Mouse (Mus musculus) forebrain, embryonic 14.5 days (tissue): ENCODE data around the gene Acat3. TPM values are rescaled to one million over a fixed set of nuclear protein-coding genes. Genes with fewer than 3 reads are reported as not detected.
A peak's percentile ranks its signal among the peaks of the same experiment; 100 is the strongest.

ENCODE experiments used
- ATAC-seq: fragments of 200-750 bp; cut with Nextera tagmentation; 2 replicates; pipeline ENCODE4 v1.8.0; 2017; ENCODE audit warnings: mild to moderate bottlenecking, moderate library complexity
- DNase-seq: peaks from one replicate; pipeline ENCODE4 v3.0.0-alpha.2; 2015; ENCODE audit warnings: low spot score
- H3K27ac ChIP-seq: fragments of 300-500 bp; sonication (generic); 2 replicates; pipeline ENCODE4 v1.5.1; 2014; ENCODE audit warnings: low read depth, mild to moderate bottlenecking, control low read depth, low read length, moderate library complexity
- H3K27me3 ChIP-seq: fragments of 300-500 bp; sonication (generic); replicated peaks from 2 replicates; pipeline ENCODE4 v1.6.1; 2014; ENCODE audit warnings: low read length, control low read depth, mixed read lengths; ENCODE audit not compliant: control insufficient read depth, insufficient read depth
- H3K36me3 ChIP-seq: fragments of 300-500 bp; sonication (generic); 2 replicates; pipeline ENCODE4 v1.6.1; 2014; ENCODE audit warnings: low read length, control low read depth; ENCODE audit not compliant: control insufficient read depth, insufficient read depth
- H3K4me1 ChIP-seq: fragments of 300-500 bp; sonication (generic); 2 replicates; pipeline ENCODE4 v1.6.1; 2014; ENCODE audit warnings: antibody characterized with exemption, low read length, control low read depth; ENCODE audit not compliant: control insufficient read depth, insufficient read depth
- H3K4me2 ChIP-seq: fragments of 300-500 bp; sonication (generic); 2 replicates; pipeline ENCODE4 v1.6.1; 2014; ENCODE audit warnings: mild to moderate bottlenecking, control low read depth, low read length
- H3K4me3 ChIP-seq: fragments of 300-500 bp; sonication (generic); 2 replicates; pipeline ENCODE4 v1.5.1; 2014; ENCODE audit warnings: low read depth, low read length, control low read depth
- H3K9ac ChIP-seq: fragments of 300-500 bp; sonication (generic); 2 replicates; pipeline ENCODE4 v1.6.1; 2014; ENCODE audit warnings: mild to moderate bottlenecking, low read length, control low read depth, moderate library complexity
- H3K9me3 ChIP-seq: fragments of 300-500 bp; sonication (generic); replicated peaks from 2 replicates; pipeline ENCODE4 v1.6.1; 2016; ENCODE audit warnings: low read length, control low read depth, mixed read lengths; ENCODE audit not compliant: control insufficient read depth
- WGBS: fragments of 180-500 bp; shearing (Covaris S2); extraction: QIAGEN DNeasy Blood & Tissue Kit; methylation state at CpG from one replicate; pipeline ENCODE4 v1.1.7; 2014; 5-methylcytosine and 5-hydroxymethylcytosine counted together
- polyA plus RNA-seq: library from polyadenylated mRNA; unstranded; fragments of >200 nt; fragmentation: Nextera tagmentation; extraction: Ambion mirVana; gene quantifications from 2 replicates; pipeline ENCODE4 v1.2.1, GENCODE M21; 2014

Gene Acat3
- polyA plus RNA-seq, 1 experiment from 2014 or later: 0.33 TPM

- Histone ChIP-seq H3K27ac (no peak overlapping the region), H3K4me3 (no peak overlapping the region), H3K36me3 (peaks cover 23% of the 10 kb centered on the region; the same call in 1 of the 2 replicates), H3K9me3 (no peaks in the 10 kb centered on the region), H3K4me1 (no peaks in the 10 kb centered on the region), H3K9ac (no peak overlapping the region), H3K4me2 (no peak overlapping the region), H3K27me3 (no peaks in the 10 kb centered on the region)
- 94% methylated on average over 9 of the region's 9 CpGs for WGBS
- DNase-seq (no peak), ATAC-seq (no peak)
Measured at GRCm38 (mm10) chr17:12892033-12892432, 48.4 kb downstream of the Acat3 start.

GRCm38 (mm10) chr17:12891054-12891453 lies 49.3 kb downstream of the Acat3 start:
- Histone ChIP-seq H3K9me3 (no peaks in the 10 kb centered on the region), H3K27ac (no peak overlapping the region), H3K36me3 (peaks cover 21% of the 10 kb centered on the region; the same call in 1 of the 2 replicates), H3K4me3 (no peak overlapping the region), H3K27me3 (no peaks in the 10 kb centered on the region), H3K4me2 (no peak overlapping the region), H3K9ac (no peak overlapping the region), H3K4me1 (no peaks in the 10 kb centered on the region)
- no peak for ATAC-seq
- WGBS: 77% methylated on average over 4 of the region's 4 CpGs
- DNase-seq: no peak

DNA sequence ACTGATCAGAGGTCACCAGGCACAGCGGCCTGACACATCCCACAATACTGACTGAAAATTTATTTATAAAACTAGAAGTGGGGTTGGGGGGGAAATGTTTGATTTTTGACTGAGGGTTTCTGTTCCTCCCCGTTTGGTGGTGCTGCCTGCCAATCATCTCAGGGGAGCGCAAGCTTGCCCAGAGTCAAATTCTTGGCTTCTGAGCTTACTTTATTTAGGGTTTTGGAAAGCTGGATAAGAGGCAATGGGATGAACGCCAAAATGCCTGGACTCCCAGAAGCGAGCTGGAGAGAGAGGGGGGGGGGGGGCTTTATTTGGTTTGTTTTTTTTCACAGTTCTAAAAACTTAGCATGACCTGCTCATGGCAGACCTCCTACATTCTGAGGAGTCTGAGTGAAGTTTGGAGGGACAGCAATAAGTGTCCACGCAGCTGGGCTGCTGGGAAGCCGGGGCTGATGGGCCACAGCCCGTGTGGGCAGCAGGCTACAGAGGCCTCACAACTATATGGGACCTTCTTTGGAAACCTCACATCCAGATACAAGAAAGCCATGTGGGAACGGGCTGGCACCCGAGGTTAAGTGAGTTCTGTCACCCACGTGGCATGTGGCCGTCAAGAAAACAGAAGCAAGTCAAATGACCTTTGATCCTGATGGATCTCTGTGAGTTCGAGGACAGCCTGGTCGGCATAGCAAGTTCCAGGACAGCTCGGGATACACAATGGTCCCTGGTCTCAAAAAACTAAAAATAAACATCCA lies 53.2 kb downstream of the Acat3 start:
- Histone ChIP-seq H3K27ac (no peak overlapping the region), H3K4me3 (no peak overlapping the region), H3K27me3 (no peaks in the 10 kb centered on the region), H3K36me3 (peaks cover 21% of the 10 kb centered on the region; the same call in 1 of the 2 replicates), H3K4me2 (no peak overlapping the region), H3K9me3 (no peaks in the 10 kb centered on the region), H3K9ac (no peak overlapping the region), H3K4me1 (no peaks in the 10 kb centered on the region)
- DNase-seq (no peak), ATAC-seq (no peak)
- WGBS: 82% methylated on average over 15 of the region's 15 CpGs

- 34% methylated on average over 6 of the region's 6 CpGs for WGBS
- Histone ChIP-seq H3K9ac (no peak overlapping the region), H3K4me2 (no peak overlapping the region)
Measured at GRCm38 (mm10) chr17:12886620-12887019, 53.8 kb downstream of the Acat3 start.

DNA sequence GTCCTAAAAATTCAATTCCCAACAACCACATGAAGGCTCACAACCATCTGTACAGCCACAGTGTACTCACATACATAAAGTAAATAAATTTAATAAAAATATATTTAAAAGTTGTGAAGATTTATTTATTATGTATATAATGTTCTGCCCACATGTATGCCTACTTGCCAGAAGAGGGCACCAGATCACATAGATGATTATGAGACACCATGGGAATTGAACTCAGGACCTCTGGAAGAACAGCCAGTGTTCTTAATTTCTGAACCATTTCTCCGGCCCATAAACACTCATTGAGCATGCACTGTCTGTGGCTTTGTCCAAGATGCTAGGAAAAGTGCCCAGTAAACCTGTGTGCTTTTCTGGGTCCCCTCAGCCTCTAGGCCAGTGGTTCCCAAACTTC lies 59.2 kb downstream of the Acat3 start:
- H3K4me3 ChIP-seq: no peak overlapping the region
- H3K4me1 ChIP-seq: no peaks in the 10 kb centered on the region
- H3K4me2 ChIP-seq: no peak overlapping the region
- no peaks in the 10 kb centered on the region for H3K36me3 ChIP-seq
- no peak for ATAC-seq
- H3K9ac ChIP-seq: no peak overlapping the region
- H3K27me3 ChIP-seq: no peaks in the 10 kb centered on the region
- H3K27ac ChIP-seq: no peak overlapping the region
- 80% methylated on average over 1 of the region's 1 CpGs for WGBS
- DNase-seq: no peak
- H3K9me3 ChIP-seq: no peaks in the 10 kb centered on the region

More at GRCm38 (mm10) chr17:12886620-12887019, 53.8 kb downstream of the Acat3 start:
- DNase-seq (no peak), ATAC-seq (no peak)
- H3K4me3 ChIP-seq: no peak overlapping the region
- no peaks in the 10 kb centered on the region for H3K9me3 ChIP-seq
- no peak overlapping the region for H3K27ac ChIP-seq
- no peaks in the 10 kb centered on the region for H3K27me3 ChIP-seq
- peaks cover 18% of the 10 kb centered on the region; the same call in 1 of the 2 replicates for H3K36me3 ChIP-seq
- H3K4me1 ChIP-seq: no peaks in the 10 kb centered on the region

DNA sequence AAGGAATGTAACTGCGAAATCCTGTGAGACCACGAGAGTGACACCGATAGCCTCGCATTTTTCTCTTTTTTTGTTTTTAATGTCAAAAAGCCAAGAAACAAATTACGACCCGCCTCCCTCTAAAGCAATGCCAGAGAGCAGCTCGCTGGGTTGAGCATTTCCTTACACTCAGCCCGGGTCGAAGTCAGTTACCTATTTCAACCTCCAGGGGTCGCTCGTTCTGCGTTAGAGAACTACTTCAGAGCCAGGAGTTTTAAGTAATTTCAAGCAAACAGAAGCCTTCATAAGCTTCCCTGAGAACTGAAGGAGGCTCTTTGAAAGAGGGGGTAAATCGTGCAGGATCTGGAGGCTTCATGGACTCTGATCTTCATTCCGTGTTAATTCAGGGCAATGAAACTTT lies 60.2 kb downstream of the Acat3 start:
- peak overlapping the region; percentile 24; the same call in 1 of the 2 replicates for H3K4me2 ChIP-seq
- no peak overlapping the region for H3K9ac ChIP-seq
- WGBS: 1% methylated on average over 14 of the region's 14 CpGs

DNA sequence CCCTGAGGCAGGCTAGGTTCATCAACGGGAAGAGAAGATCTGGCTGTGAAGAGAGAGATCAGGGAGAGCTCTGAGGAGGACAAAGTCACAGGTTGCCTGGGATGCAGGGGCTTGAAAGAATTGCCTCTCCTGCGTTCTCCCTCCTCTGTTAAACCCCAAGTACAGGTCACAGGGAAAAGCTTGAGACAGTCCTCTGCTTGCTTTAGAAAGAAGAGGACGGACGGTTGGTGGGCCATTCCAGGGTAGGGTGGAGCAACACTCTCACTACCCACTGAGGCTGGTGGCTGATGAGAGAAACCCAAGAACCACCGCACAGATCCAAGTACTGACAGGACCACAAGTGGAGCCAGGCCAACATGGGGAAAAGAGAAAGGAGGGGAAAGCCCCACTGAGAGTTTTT lies 64.7 kb downstream of the Acat3 start, which contains the start of gene Mrgprh:
Gene Mrgprh, plus strand, starts transcription at position 301 of the 400 bp plus-strand sequence.
- no peak within 1 kb of the TSS for H3K4me2 ChIP-seq
- ATAC-seq (no peak), DNase-seq (no peak)
- H3K27me3 ChIP-seq: no peaks in the 10 kb centered on the region
- no peak within 1 kb of the TSS for H3K9ac ChIP-seq
- H3K27ac ChIP-seq: no peak within 1 kb of the TSS
- no peaks in the 10 kb centered on the region for H3K9me3 ChIP-seq
- no peaks in the 10 kb centered on the region for H3K36me3 ChIP-seq
- H3K4me3 ChIP-seq: no peak within 1 kb of the TSS
- 83% methylated on average over 5 of the region's 5 CpGs for WGBS
- H3K4me1 ChIP-seq: no peaks in the 10 kb centered on the region

More for the DNA sequence above, 60.2 kb downstream of the Acat3 start:
- ATAC-seq: peak; percentile 62
- Histone ChIP-seq H3K4me3 (no peak overlapping the region), H3K9me3 (no peaks in the 10 kb centered on the region), H3K36me3 (no peaks in the 10 kb centered on the region), H3K4me1 (no peaks in the 10 kb centered on the region), H3K27me3 (no peaks in the 10 kb centered on the region), H3K27ac (no peak overlapping the region)
- DNase-seq: peak; percentile 92

Other genes with a start within 250 kb of the Acat3 start
- gene Igf2r, start 170.9 kb downstream of the Acat3 start, polyA plus RNA-seq: 9.6 and 10.9 TPM in 2 replicates
- 0.43 TPM in 1 of 2 replicates, not detected in the other for gene Mas1, start 72.5 kb downstream of the Acat3 start, polyA plus RNA-seq
- gene Mrgprh, start 64.6 kb downstream of the Acat3 start, polyA plus RNA-seq: not detected in 2 replicates
- 1.5 and 2.2 TPM in 2 replicates for gene Pnldc1, start 30.4 kb downstream of the Acat3 start, polyA plus RNA-seq
- gene Tcp1, start 24.9 kb downstream of the Acat3 start, polyA plus RNA-seq: 462 and 494 TPM in 2 replicates
- gene Mrpl18, start 24.3 kb downstream of the Acat3 start, polyA plus RNA-seq: 113 and 128 TPM in 2 replicates
- 211 and 216 TPM in 2 replicates for gene Acat2, start 20.1 kb upstream of the Acat3 start, polyA plus RNA-seq
- gene Wtap, start 53.6 kb upstream of the Acat3 start, polyA plus RNA-seq: 161 and 166 TPM in 2 replicates
- 147 and 155 TPM in 2 replicates for gene Sod2, start 66.2 kb upstream of the Acat3 start, polyA plus RNA-seq
- 0.19 TPM in 1 of 2 replicates, not detected in the other for gene Gpr31b, start 111.7 kb upstream of the Acat3 start, polyA plus RNA-seq
- gene Tcp10b, start 120.5 kb upstream of the Acat3 start, polyA plus RNA-seq: 0.08 and 0.12 TPM in 2 replicates
- gene Unc93a, start 191.2 kb upstream of the Acat3 start, polyA plus RNA-seq: not detected in 2 replicates